Mouse (Mus musculus) MEL (cell line): ENCODE measurements around the gene Zfp553. TPM values are rescaled to one million over a fixed set of nuclear protein-coding genes. Genes with fewer than 3 reads are reported as not detected.

ENCODE experiments used
- DNase-seq: peaks from one replicate; pipeline ENCODE4 v3.0.0; 2011; ENCODE audit warnings: low read depth, low spot score
- H3K27ac ChIP-seq: 2 replicates; pipeline ENCODE4 v1.5.1; 2012; ENCODE audit warnings: low read depth, mild to moderate bottlenecking, control low read depth, low read length, moderate library complexity; ENCODE audit not compliant: control insufficient read depth
- H3K27me3 ChIP-seq, 2 experiments: fragments of 150-350 bp in 1 of 2; sonication (generic) in 1 of 2; 2 replicates each; pipeline ENCODE4 v1.6.1; 2012; ENCODE audit warnings: low read length in 2 of 2, mild to moderate bottlenecking in 2 of 2, improper control_type of control experiment in 1 of 2, moderate library complexity in 1 of 2; ENCODE audit not compliant: insufficient read depth in 2 of 2, control insufficient read depth in 1 of 2
- H3K36me3 ChIP-seq, 2 experiments: 2 replicates each; pipeline ENCODE4 v1.6.1; 2012 to 2014; ENCODE audit warnings: low read length in 2 of 2, improper control_type of control experiment in 1 of 2, inconsistent platforms in 1 of 2, mild to moderate bottlenecking in 1 of 2; ENCODE audit not compliant: insufficient read depth in 2 of 2, control insufficient read depth in 1 of 2
- H3K4me1 ChIP-seq, 2 experiments: fragments of 150-350 bp in 1 of 2; sonication (generic) in 1 of 2; 2 replicates each; pipeline ENCODE4 v1.6.1; 2012; ENCODE audit warnings: low read length in 2 of 2, improper control_type of control experiment in 1 of 2, mild to moderate bottlenecking in 1 of 2; ENCODE audit not compliant: insufficient read depth in 2 of 2, control insufficient read depth in 1 of 2
- H3K4me3 ChIP-seq, 2 experiments: fragments of 150-350 bp in 1 of 2; sonication (generic) in 1 of 2; 2 replicates each; pipeline ENCODE4 v1.5.1; 2012; ENCODE audit warnings: low read depth in 2 of 2, low read length in 2 of 2, mild to moderate bottlenecking in 2 of 2, moderate library complexity in 2 of 2, control low read depth in 1 of 2, improper control_type of control experiment in 1 of 2; ENCODE audit not compliant: control insufficient read depth in 1 of 2, insufficient read depth in 1 of 2
- H3K79me2 ChIP-seq: 2 replicates; pipeline ENCODE4 v1.6.1; 2012; ENCODE audit warnings: mild to moderate bottlenecking, low read length, moderate library complexity; ENCODE audit not compliant: control insufficient read depth, poor library complexity, insufficient read depth
- H3K9ac ChIP-seq: 2 replicates; pipeline ENCODE4 v1.6.1; 2012; ENCODE audit warnings: low read depth, mild to moderate bottlenecking, control low read depth, low read length, moderate library complexity; ENCODE audit not compliant: control insufficient read depth, poor library complexity, severe bottlenecking
- H3K9me3 ChIP-seq: fragments of 150-350 bp; sonication (generic); replicated peaks from 2 replicates; pipeline ENCODE4 v1.6.1; 2012; ENCODE audit warnings: mild to moderate bottlenecking, low read length, improper control_type of control experiment, moderate library complexity; ENCODE audit not compliant: insufficient read depth
- BHLHE40 ChIP-seq: IDR thresholded peaks from 2 replicates; pipeline ENCODE4 v1.6.1; 2012; ENCODE audit warnings: low read depth, mild to moderate bottlenecking, inconsistent platforms, low read length, improper control_type of control experiment, borderline replicate concordance
- CHD1 ChIP-seq: IDR thresholded peaks from 2 replicates; pipeline ENCODE4 v1.6.1; 2012; ENCODE audit warnings: low read depth, mild to moderate bottlenecking, inconsistent platforms, low read length, improper control_type of control experiment
- ELF1 ChIP-seq: IDR thresholded peaks from 2 replicates; pipeline ENCODE4 v1.6.1; 2014; ENCODE audit warnings: low read depth, mild to moderate bottlenecking, inconsistent platforms, low read length, improper control_type of control experiment, moderate library complexity
- EP300 ChIP-seq, 2 experiments: IDR thresholded peaks; 2 replicates each; pipeline ENCODE4 v1.6.1; 2011; ENCODE audit warnings: improper control_type of control experiment in 2 of 2, low read length in 2 of 2, low read depth in 1 of 2, mild to moderate bottlenecking in 1 of 2
- ETS1 ChIP-seq: IDR thresholded peaks from 2 replicates; pipeline ENCODE4 v1.6.1; 2012; ENCODE audit warnings: low read depth, mild to moderate bottlenecking, inconsistent platforms, low read length, improper control_type of control experiment, moderate library complexity
- HCFC1 ChIP-seq: IDR thresholded peaks from 2 replicates; pipeline ENCODE4 v1.6.1; 2012; ENCODE audit warnings: low read depth, mild to moderate bottlenecking, inconsistent platforms, low read length, improper control_type of control experiment, moderate library complexity
- JUND ChIP-seq: IDR thresholded peaks from 2 replicates; pipeline ENCODE4 v1.6.1; 2011; ENCODE audit warnings: low read depth, mild to moderate bottlenecking, improper control_type of control experiment, low read length
- MAFK ChIP-seq: IDR thresholded peaks from 2 replicates; pipeline ENCODE4 v1.6.1; 2011; ENCODE audit warnings: low read depth, mild to moderate bottlenecking, low read length, improper control_type of control experiment, borderline replicate concordance
- MAX ChIP-seq: IDR thresholded peaks from 2 replicates; pipeline ENCODE4 v1.6.1; 2011; ENCODE audit warnings: low read length, improper control_type of control experiment
- MEF2A ChIP-seq: IDR thresholded peaks from 2 replicates; pipeline ENCODE4 v1.6.1; 2014; ENCODE audit warnings: low read depth, mild to moderate bottlenecking, inconsistent platforms, low read length, improper control_type of control experiment; ENCODE audit not compliant: poor library complexity, insufficient replicate concordance, severe bottlenecking; ENCODE audit errors: extremely low read depth
- MXI1 ChIP-seq: IDR thresholded peaks from 2 replicates; pipeline ENCODE4 v1.6.1; 2011; ENCODE audit warnings: mild to moderate bottlenecking, low read depth, low read length, improper control_type of control experiment
- NRF1 ChIP-seq: IDR thresholded peaks from 2 replicates; pipeline ENCODE4 v1.6.1; 2014; ENCODE audit warnings: low read depth, mild to moderate bottlenecking, inconsistent platforms, low read length, improper control_type of control experiment, moderate library complexity; ENCODE audit not compliant: poor library complexity, insufficient read depth, severe bottlenecking
- POLR2AphosphoS2 ChIP-seq: IDR thresholded peaks from 2 replicates; pipeline ENCODE4 v1.6.1; 2011; ENCODE audit warnings: low read length, improper control_type of control experiment
- POLR2AphosphoS5 ChIP-seq: IDR thresholded peaks from 2 replicates; pipeline ENCODE4 v1.6.1; 2012; ENCODE audit warnings: low read depth, borderline replicate concordance, mild to moderate bottlenecking, inconsistent platforms, low read length, moderate library complexity, mixed read lengths
- RAD21 ChIP-seq: IDR thresholded peaks from 2 replicates; pipeline ENCODE4 v1.6.1; 2011; ENCODE audit warnings: mild to moderate bottlenecking, low read depth, low read length, improper control_type of control experiment
- SMC3 ChIP-seq: IDR thresholded peaks from 2 replicates; pipeline ENCODE4 v1.6.1; 2011; ENCODE audit warnings: low read depth, low read length, improper control_type of control experiment
- TAL1 ChIP-seq: IDR thresholded peaks from 2 replicates; pipeline ENCODE4 v1.6.1; 2012; ENCODE audit warnings: mild to moderate bottlenecking, inconsistent platforms, low read length, moderate library complexity, mixed read lengths
- TCF12 ChIP-seq: IDR thresholded peaks from 2 replicates; pipeline ENCODE4 v1.6.1; 2014; ENCODE audit warnings: low read depth, mild to moderate bottlenecking, inconsistent platforms, low read length, improper control_type of control experiment, moderate library complexity
- UBTF ChIP-seq: IDR thresholded peaks from 2 replicates; pipeline ENCODE4 v1.6.1; 2012; ENCODE audit warnings: low read depth, mild to moderate bottlenecking, inconsistent platforms, low read length, improper control_type of control experiment, moderate library complexity, borderline replicate concordance; ENCODE audit not compliant: insufficient read depth
- USF1 ChIP-seq: IDR thresholded peaks from 2 replicates; pipeline ENCODE4 v1.6.1; 2014; ENCODE audit warnings: low read depth, mild to moderate bottlenecking, inconsistent platforms, low read length, improper control_type of control experiment, moderate library complexity
- ZC3H11A ChIP-seq: IDR thresholded peaks from 2 replicates; pipeline ENCODE4 v1.6.1; 2012; ENCODE audit warnings: low read depth, mild to moderate bottlenecking, inconsistent platforms, low read length, improper control_type of control experiment
- ZKSCAN1 ChIP-seq: IDR thresholded peaks from 2 replicates; pipeline ENCODE4 v1.6.1; 2012; ENCODE audit warnings: low read depth, mild to moderate bottlenecking, inconsistent platforms, low read length, improper control_type of control experiment, moderate library complexity
- ZMIZ1 ChIP-seq: IDR thresholded peaks from 2 replicates; pipeline ENCODE4 v1.6.1; 2012; ENCODE audit warnings: low read depth, mild to moderate bottlenecking, inconsistent platforms, low read length, improper control_type of control experiment, moderate library complexity
- ZNF384 ChIP-seq: IDR thresholded peaks from 2 replicates; pipeline ENCODE4 v1.6.1; 2012; ENCODE audit warnings: low read depth, mild to moderate bottlenecking, inconsistent platforms, low read length, improper control_type of control experiment
- polyA plus RNA-seq, 2 experiments: library from polyadenylated mRNA; stranded (reverse) in 1 of 2; unstranded in 1 of 2; fragments of >175 nt in 1 of 2; fragments of >200 nt in 1 of 2; gene quantifications; 2 replicates each; pipeline versions ENCODE4 v1.2.1 to v1.2.4; 2012; ENCODE audit warnings: low replicate concordance in 2 of 2, low read depth in 1 of 2; ENCODE audit not compliant: insufficient read length in 2 of 2, insufficient read depth in 1 of 2, missing spikeins in 1 of 2
- total RNA-seq: library from RNA; depleted of rRNA; stranded (reverse); fragments of 300-350 nt; gene quantifications from 2 replicates; pipeline ENCODE4 v1.2.3, GENCODE M21; 2012

The Zfp553 gene
- total and polyA plus RNA-seq, 3 experiments, result 14.6 to 19.0 TPM; not detected in 1

DNA sequence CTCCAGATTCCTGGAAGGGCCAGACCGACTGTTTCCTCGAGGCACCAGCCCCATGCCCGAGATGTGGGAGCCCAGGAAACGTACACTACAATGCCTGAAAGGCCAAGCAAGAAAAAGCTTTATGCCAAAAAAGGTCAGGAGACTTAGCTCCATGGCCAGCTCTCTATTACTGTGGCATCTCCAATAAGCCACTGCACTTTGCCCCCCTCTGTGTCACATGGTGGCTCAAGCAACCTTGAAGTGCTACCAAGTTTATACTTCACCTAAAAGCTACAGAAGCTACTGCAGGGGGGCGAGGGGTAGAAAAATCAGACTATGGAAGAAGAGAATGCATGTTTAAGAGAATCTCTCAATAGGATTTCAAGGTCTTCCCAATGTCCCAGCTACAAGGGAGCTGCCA is 39.9 kb upstream of the Zfp553 start:
- Histone ChIP-seq H3K27me3 (no peaks in the 10 kb centered on the region), H3K9me3 (no peaks in the 10 kb centered on the region), H3K36me3 (peaks cover 0 to 12% of the 10 kb centered on the region in 2 experiments; a peak in 2 of 4 replicates), H3K27ac (no peak overlapping the region), H3K9ac (no peak overlapping the region), H3K4me1 (peaks cover 0 to 12% of the 10 kb centered on the region in 2 experiments; a peak in 2 of 4 replicates), H3K79me2 (peaks cover 14% of the 10 kb centered on the region), H3K4me3 (no peak overlapping the region)
- no peak for DNase-seq
- TF ChIP-seq ZKSCAN1 (no peak), MEF2A (no peak), UBTF (no peak), SMC3 (no peak), MAFK (no peak), ELF1 (no peak), BHLHE40 (no peak), ETS1 (no peak), HCFC1 (no peak), MAX (no peak), TCF12 (no peak), CHD1 (no peak)

- no peak overlapping the region for H3K4me3 ChIP-seq
- peaks cover 0 to 12% of the 10 kb centered on the region in 2 experiments; a peak in 2 of 4 replicates for H3K4me1 ChIP-seq
- TF ChIP-seq SMC3, result no peak
- no peak for TF ChIP-seq ZMIZ1
- TF ChIP-seq JUND, result no peak
- no peak for TF ChIP-seq POLR2AphosphoS5
- no peak for TF ChIP-seq USF1
- TF ChIP-seq ZKSCAN1, result no peak
- no peak for TF ChIP-seq ZC3H11A
- TF ChIP-seq NRF1, result no peak
- TF ChIP-seq ETS1, result no peak
- no peak for TF ChIP-seq EP300 (IDR thresholded peaks at IDR 0.05; ENCODE audit: low read depth in 1 of 2, low read length in 2 of 2)
- no peak for TF ChIP-seq ZNF384
- TF ChIP-seq UBTF, result no peak
- TF ChIP-seq TAL1, result no peak
- no peak for TF ChIP-seq MXI1
- TF ChIP-seq TCF12, result no peak
- TF ChIP-seq MAX, result no peak
- no peak for TF ChIP-seq RAD21
- TF ChIP-seq POLR2AphosphoS2, result no peak
- peaks cover 14% of the 10 kb centered on the region for H3K79me2 ChIP-seq
- H3K9me3 ChIP-seq, result no peaks in the 10 kb centered on the region
- no peak overlapping the region for H3K27ac ChIP-seq
- no peak overlapping the region for H3K9ac ChIP-seq
- DNase-seq, result no peak
- no peaks in the 10 kb centered on the region for H3K27me3 ChIP-seq
- peaks cover 0 to 12% of the 10 kb centered on the region in 2 experiments; a peak in 2 of 4 replicates for H3K36me3 ChIP-seq
These were observed 38.7 kb upstream of the Zfp553 start for GRCm38 (mm10) chr7:127194011-127194632.
